Mouse (Mus musculus) testis, adult 2 months (tissue): ENCODE results near the gene Atp6v1b1. TPM values are rescaled to one million over a fixed set of nuclear protein-coding genes. Genes with fewer than 3 reads are reported as not detected.
"Not testable (repeated sequence)": the region's sequence is repeated elsewhere in the genome, so short reads cannot be mapped to it uniquely, and the experiment has no call there.

Experiments
- H3K27ac ChIP-seq: fragments of 200-500 bp; 2 replicates; pipeline ENCODE4 v1.5.1; 2012; ENCODE audit warnings: low read depth, low read length; ENCODE audit not compliant: control insufficient read depth, insufficient read depth
- H3K27me3 ChIP-seq: fragments of 200-500 bp; 2 replicates; pipeline ENCODE4 v1.6.1; 2012; ENCODE audit warnings: mild to moderate bottlenecking, low read length, moderate library complexity; ENCODE audit not compliant: control insufficient read depth, insufficient read depth
- H3K36me3 ChIP-seq: fragments of 200-500 bp; 2 replicates; pipeline ENCODE4 v1.6.1; 2012; ENCODE audit warnings: mild to moderate bottlenecking, low read length; ENCODE audit not compliant: control insufficient read depth, insufficient read depth
- H3K4me1 ChIP-seq: fragments of 200-500 bp; 2 replicates; pipeline ENCODE4 v1.6.1; 2012; ENCODE audit warnings: low read length; ENCODE audit not compliant: control insufficient read depth, insufficient read depth
- H3K4me3 ChIP-seq: fragments of 200-500 bp; 2 replicates; pipeline ENCODE4 v1.5.1; 2012; ENCODE audit warnings: low read depth, mild to moderate bottlenecking, low read length, moderate library complexity, mixed read lengths; ENCODE audit not compliant: control insufficient read depth
- CTCF ChIP-seq: fragments of 200-500 bp; IDR thresholded peaks from 2 replicates; pipeline ENCODE4 v1.5.1; 2012; ENCODE audit warnings: low read depth, mild to moderate bottlenecking, inconsistent platforms, low read length, moderate library complexity; ENCODE audit not compliant: control insufficient read depth, insufficient read depth, insufficient replicate concordance
- POLR2A ChIP-seq: fragments of 200-500 bp; IDR thresholded peaks from 2 replicates; pipeline ENCODE4 v1.6.1; 2012; ENCODE audit warnings: low read depth, mild to moderate bottlenecking, inconsistent platforms, low read length, moderate library complexity; ENCODE audit not compliant: control insufficient read depth
- polyA plus RNA-seq: library from polyadenylated mRNA; depleted of rRNA; stranded (reverse); fragments of >200 nt; gene quantifications from 2 replicates; pipeline ENCODE4 v1.2.3, GENCODE M21; 2012

The Atp6v1b1 gene
- polyA plus RNA-seq, 1 experiment = 17.2 TPM

DNA sequence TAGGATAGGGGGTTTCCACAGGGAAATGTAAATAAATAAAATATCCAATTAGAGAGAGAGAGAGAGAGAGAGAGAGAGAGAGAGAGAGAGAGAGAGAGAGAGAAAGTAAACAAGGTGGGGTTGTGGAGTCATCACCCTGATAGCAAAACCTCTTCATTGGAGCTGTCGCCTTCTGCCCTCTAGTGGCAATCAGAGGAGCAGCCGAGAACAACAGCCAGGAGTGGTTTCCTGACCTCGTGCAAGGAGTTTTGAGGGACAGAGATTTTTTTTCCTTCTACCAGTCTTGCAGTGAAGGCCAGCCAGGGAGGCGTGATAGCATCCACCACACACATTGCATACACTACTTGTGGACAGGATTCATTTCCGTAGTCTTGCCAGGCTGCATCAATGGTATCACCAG is 36.2 kb downstream of the Atp6v1b1 start:
- Histone ChIP-seq H3K27me3 (no peaks in the 10 kb centered on the region), H3K27ac (no peak overlapping the region), H3K36me3 (no peaks in the 10 kb centered on the region), H3K4me1 (peaks cover 6% of the 10 kb centered on the region), H3K4me3 (no peak overlapping the region)
- peak; percentile 59; the same call in 1 of the 2 replicates for TF ChIP-seq CTCF
- TF ChIP-seq POLR2A = no peak

DNA sequence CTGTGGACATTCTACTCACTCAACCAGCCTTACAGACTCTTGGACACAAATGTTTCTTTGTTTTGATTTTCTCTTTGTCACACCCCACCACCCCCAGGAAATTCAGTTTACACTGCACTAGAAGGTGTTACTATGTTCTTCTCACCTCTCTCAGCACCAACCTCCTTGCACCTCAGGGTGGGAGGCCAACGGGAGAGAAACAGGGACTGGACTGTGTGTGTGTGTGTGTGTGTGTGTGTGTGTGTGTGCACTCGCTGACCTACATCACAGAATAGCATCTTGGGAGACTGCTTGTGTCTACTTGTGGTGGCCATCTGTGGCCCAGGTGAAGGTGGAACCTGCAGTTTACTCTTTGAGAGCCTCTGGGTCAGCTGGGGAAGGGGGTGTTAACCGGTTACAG is 43.6 kb downstream of the Atp6v1b1 start:
- Histone ChIP-seq H3K27ac (no peak overlapping the region), H3K36me3 (no peaks in the 10 kb centered on the region), H3K4me3 (no peak overlapping the region), H3K4me1 (no peaks in the 10 kb centered on the region; the same call in none of the 2 replicates), H3K27me3 (no peaks in the 10 kb centered on the region)
- TF ChIP-seq CTCF (no peak), POLR2A (no peak)

DNA sequence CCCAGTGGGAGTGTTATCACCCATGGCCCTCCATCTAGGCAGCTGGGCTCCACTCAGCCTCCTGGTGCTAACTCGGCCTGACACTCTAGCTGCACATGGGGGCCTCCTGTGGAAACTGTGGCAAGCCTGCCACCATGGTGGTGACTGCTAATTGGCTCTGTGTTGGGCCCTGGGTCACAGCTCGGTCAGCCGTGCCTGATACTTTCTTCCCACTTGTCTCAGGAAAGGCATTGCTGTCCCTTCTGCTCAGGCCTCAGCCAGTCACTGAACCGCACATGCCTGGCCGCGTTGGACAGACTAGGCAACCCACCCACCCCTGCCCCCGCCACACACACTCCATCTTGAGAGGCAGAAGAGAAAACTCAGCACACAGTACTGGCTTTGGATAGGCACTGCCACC is 45.8 kb downstream of the Atp6v1b1 start:
- Histone ChIP-seq H3K4me3 (no peak overlapping the region), H3K27me3 (no peaks in the 10 kb centered on the region), H3K4me1 (no peaks in the 10 kb centered on the region; the same call in none of the 2 replicates), H3K27ac (no peak overlapping the region), H3K36me3 (no peaks in the 10 kb centered on the region)
- TF ChIP-seq CTCF (no peak), POLR2A (no peak)

DNA sequence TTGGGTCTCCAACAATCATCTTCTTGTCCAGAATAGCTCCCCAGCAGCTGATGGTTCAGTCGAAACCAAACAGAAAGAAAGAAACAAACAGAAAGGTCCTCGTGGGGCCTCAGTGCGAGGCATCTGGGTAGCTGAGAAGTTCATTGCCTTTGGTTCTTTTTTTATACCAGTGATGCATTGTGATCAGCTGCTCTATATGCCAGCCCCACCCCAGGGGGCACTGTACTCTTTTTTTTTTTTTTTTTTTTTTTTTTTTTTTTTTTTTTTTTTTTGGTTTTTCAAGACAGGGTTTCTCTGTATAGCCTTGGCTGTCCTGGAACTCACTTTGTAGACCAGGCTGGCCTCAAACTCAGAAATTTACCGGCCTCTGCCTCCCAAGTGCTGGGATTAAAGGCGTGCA is 47.7 kb downstream of the Atp6v1b1 start:
- H3K27me3 ChIP-seq, H3K36me3 ChIP-seq, H3K4me1 ChIP-seq, H3K4me3 ChIP-seq, H3K27ac ChIP-seq: not testable (repeated sequence)

DNA sequence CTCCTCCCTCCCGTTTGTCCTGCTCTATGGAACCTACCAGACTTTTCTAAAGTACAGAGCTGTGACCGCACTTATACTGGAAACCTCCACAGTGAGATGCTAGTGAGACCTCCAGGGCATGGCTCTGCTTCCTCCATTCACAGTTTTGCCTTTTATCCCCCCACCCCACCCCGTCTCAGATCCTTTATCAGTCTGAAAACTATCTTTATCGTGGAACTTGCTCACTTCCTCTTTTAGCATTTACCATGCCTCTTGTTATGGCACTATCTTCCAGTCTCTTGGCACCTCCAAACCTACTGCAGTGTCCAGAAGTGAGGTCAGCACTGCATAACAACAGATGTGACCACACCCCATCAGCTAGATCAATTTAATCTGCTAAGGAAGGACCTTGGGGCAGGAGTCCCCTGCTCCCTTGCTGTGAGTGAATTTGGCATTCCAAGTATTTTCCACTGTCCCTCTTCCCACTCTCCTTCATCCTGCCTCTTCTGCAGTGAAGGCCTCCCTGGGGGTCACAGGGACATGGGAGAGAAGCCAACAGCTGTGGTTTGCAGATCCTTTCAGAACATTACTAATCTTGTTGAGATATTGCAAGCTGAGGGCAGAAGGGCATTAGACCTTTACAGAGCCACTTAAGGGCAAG is 48.6 kb downstream of the Atp6v1b1 start:
- H3K36me3 ChIP-seq = no peaks in the 10 kb centered on the region
- TF ChIP-seq CTCF (no peak), POLR2A (no peak)
- no peak overlapping the region for H3K27ac ChIP-seq
- no peaks in the 10 kb centered on the region for H3K27me3 ChIP-seq
- H3K4me1 ChIP-seq = no peaks in the 10 kb centered on the region; the same call in 1 of the 2 replicates
- no peak overlapping the region for H3K4me3 ChIP-seq

DNA sequence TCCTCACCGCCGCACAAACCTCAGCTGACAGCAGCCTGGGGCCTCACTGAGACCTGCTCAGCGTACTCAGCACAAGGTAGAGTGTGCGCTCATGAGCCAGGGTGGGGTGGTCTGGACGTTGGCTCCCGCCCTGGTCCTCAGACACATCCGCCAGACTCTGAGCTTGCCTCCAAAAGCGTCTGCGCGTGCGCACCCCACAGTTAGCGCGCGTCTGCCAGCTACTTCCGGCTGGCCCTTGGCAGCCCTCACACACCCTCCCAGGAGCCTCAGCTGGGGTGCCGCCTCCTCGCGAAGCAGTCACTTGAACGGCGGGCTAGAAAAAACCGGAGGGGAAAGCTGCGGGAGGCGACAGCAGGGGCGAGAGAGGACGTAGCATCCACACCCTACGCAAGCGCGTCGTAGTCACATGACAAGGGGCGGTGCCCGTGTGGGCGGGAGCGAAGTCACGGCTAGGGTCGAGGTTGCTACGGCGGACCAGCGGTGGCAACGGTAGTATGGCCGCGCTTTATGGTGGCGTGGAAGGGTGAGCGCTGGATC is 52.0 kb downstream of the Atp6v1b1 start, which contains the start of gene Nagk:
Gene Nagk (plus strand): TSS at position 223 of the 537 bp plus-strand sequence.
- Histone ChIP-seq H3K4me1 (no peaks in the 10 kb centered on the region), H3K27me3 (no peaks in the 10 kb centered on the region), H3K36me3 (no peaks in the 10 kb centered on the region; the same call in 1 of the 2 replicates), H3K4me3 (peak within 1 kb of the TSS; percentile 94), H3K27ac (peak within 1 kb of the TSS; percentile 94)
- TF ChIP-seq CTCF (no peak), POLR2A (peak; percentile 76)

DNA sequence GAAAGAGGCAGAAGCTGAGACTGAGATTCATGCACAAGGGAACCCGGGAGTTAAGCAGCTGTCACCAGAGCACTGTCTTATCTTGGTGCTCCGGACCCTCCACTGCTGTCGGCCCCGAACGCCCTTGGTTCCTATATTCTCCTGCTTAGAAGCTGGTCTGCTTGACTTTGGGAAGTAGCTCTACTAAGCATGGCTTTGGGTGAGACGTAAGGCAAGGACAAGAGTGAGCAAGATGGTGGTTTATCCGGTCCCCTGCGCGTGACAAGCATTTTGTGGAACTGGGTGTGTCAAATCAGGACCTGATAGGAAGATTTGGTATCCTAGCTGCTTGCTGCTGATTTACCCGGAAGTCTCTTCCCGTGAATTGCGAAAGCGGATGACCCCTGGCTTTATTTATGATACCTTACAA is 52.7 kb downstream of the Atp6v1b1 start:
- TF ChIP-seq CTCF = no peak
- no peak for TF ChIP-seq POLR2A
- Histone ChIP-seq H3K27me3 (no peaks in the 10 kb centered on the region), H3K4me1 (no peaks in the 10 kb centered on the region), H3K27ac (peak overlapping the region; percentile 94), H3K4me3 (peak overlapping the region; percentile 94), H3K36me3 (peaks cover 1% of the 10 kb centered on the region; the same call in 1 of the 2 replicates)

DNA sequence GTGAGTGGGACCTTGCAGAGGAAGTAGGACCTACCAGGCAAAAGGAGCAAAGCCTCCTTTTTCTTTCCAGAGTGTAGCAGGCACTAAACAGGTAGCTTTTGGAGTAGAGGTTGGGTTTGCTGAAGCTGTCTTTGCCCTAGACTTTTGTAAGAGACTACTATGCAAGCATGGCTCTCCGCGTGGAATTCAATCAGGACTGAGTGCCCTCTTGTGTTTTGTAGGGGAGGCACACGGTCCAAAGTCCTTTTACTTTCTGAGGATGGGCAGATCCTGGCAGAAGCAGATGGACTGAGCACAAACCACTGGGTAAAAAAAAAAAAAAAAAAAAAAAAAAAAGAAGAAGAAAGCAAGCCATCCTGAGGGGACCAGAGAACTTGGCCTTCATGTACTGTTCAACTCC is 53.9 kb downstream of the Atp6v1b1 start:
- Histone ChIP-seq H3K4me3 (no peak overlapping the region), H3K36me3 (peaks cover 1% of the 10 kb centered on the region; the same call in 1 of the 2 replicates), H3K27me3 (no peaks in the 10 kb centered on the region), H3K27ac (no peak overlapping the region), H3K4me1 (no peaks in the 10 kb centered on the region)
- no peak for TF ChIP-seq POLR2A
- no peak for TF ChIP-seq CTCF
